Comparison of ENCODE assay signal across 26 mouse cellular contexts in the genomic region with DNA sequence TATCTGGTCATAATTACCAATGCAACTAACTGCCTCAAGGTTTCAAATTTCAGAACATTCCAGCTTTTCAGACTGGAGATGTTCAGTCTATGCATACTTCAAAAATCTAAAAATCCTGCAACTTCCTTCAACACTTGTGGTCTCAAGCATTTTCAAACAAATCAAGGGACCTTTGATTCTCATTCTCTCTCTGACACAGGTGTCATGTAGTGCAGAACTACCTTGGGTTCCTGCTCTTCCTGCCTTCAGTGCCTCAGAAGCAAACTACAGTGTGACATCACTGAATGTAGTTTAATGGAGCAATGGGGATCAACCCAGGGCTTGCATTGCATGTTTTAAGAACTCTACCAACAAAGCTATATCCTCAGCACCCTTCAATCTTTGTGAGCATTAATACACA. TPM values are rescaled to one million over a fixed set of nuclear protein-coding genes. Genes with fewer than 3 reads are reported as not detected.
DNase-seq lines count a peak whose midpoint lies in the region; ATAC-seq and TF ChIP-seq lines count a peak whose summit lies in the region.
"Had no signal": no experiment of that assay in that cellular context is flagged by ENCODE, and none has a peak within 500 bp of the region (broad histone marks: within the 10 kb centered on the region; RNA-seq: fewer than 3 reads in every experiment).

No protein-coding gene starts in this region.

- H3K27ac ChIP-seq in embryonic facial prominence, embryonic 13.5 days: 0 out of 2 replicates have a peak overlapping the region, but pooled peaks have one; percentile 16
- no peak overlapping the region for H3K27ac ChIP-seq in embryonic facial prominence, embryonic 10.5 days (replicated peaks)
- H3K27ac ChIP-seq in heart, embryonic 15.5 days: peak overlapping the region; percentile 56; the same call in 1 of the 2 replicates
- H3K27ac ChIP-seq in heart, adult 2 months: no peak overlapping the region
- H3K27ac ChIP-seq in thymus, adult 2 months (ENCODE audit: control insufficient read depth, insufficient read depth, low read length): no peak overlapping the region
- H3K27ac ChIP-seq: embryonic facial prominence, embryonic 15.5 days; gastrocnemius, adult 2 months; hindbrain, embryonic 10.5 days; intestine, embryonic 15.5 days; liver, embryonic 15.5 days; stomach, embryonic 15.5 days had no signal

- H3K4me2 ChIP-seq in embryonic facial prominence, embryonic 13.5 days: no peak overlapping the region
- no peak overlapping the region for H3K4me2 ChIP-seq in heart, embryonic 15.5 days
- H3K4me2 ChIP-seq: embryonic facial prominence, embryonic 15.5 days; intestine, embryonic 15.5 days; stomach, embryonic 15.5 days had no signal

- TF ChIP-seq POLR2A in heart, adult 2 months (IDR thresholded peaks at IDR 0.05; ENCODE audit: insufficient read depth, low read depth, low read length): no peak
- TF ChIP-seq POLR2A in thymus, adult 2 months (IDR thresholded peaks at IDR 0.05; ENCODE audit: control insufficient read depth, extremely low read depth, insufficient read depth, low read length, poor library complexity): no peak

- H3K4me1 ChIP-seq in embryonic facial prominence, embryonic 13.5 days: peaks cover 29% of the 10 kb centered on the region
- peaks cover 30% of the 10 kb centered on the region for H3K4me1 ChIP-seq in embryonic facial prominence, embryonic 10.5 days
- peaks cover 38% of the 10 kb centered on the region for H3K4me1 ChIP-seq in heart, embryonic 15.5 days (replicated peaks)
- peaks cover 10% of the 10 kb centered on the region for H3K4me1 ChIP-seq in heart, adult 2 months (ENCODE audit: control insufficient read depth, insufficient read depth, low read length)
- peaks cover 8% of the 10 kb centered on the region for H3K4me1 ChIP-seq in thymus, adult 2 months (replicated peaks; ENCODE audit: control insufficient read depth, insufficient read depth, low read length)

- no peak for ATAC-seq in embryonic facial prominence, embryonic 13.5 days (ENCODE audit: insufficient number of reproducible peaks, insufficient read depth, low FRiP score, low TSS enrichment, low read depth)
- no peak for ATAC-seq in heart, embryonic 15.5 days (replicated peaks; ENCODE audit: insufficient number of reproducible peaks, insufficient read depth, low FRiP score, low read depth)
- ATAC-seq: forebrain, embryonic 14.5 days; hindbrain, embryonic 16.5 days; intestine, embryonic 15.5 days; midbrain, embryonic 16.5 days had no signal

- no peaks in the 10 kb centered on the region for H3K27me3 ChIP-seq in embryonic facial prominence, embryonic 13.5 days
- no peaks in the 10 kb centered on the region for H3K27me3 ChIP-seq in embryonic facial prominence, embryonic 10.5 days (replicated peaks; ENCODE audit: low read depth, poor library complexity, severe bottlenecking)
- no peaks in the 10 kb centered on the region for H3K27me3 ChIP-seq in heart, embryonic 15.5 days
- no peaks in the 10 kb centered on the region for H3K27me3 ChIP-seq in heart, adult 2 months (ENCODE audit: control insufficient read depth, insufficient read depth, low read length)
- H3K27me3 ChIP-seq in thymus, adult 2 months (ENCODE audit: control insufficient read depth, insufficient read depth, low read length): no peaks in the 10 kb centered on the region
- H3K27me3 ChIP-seq: CH12.LX; embryonic facial prominence, embryonic 15.5 days; intestine, embryonic 15.5 days; liver, embryonic 15.5 days; stomach, embryonic 15.5 days had no signal

- H3K9me3 ChIP-seq in embryonic facial prominence, embryonic 13.5 days: no peaks in the 10 kb centered on the region
- H3K9me3 ChIP-seq in embryonic facial prominence, embryonic 10.5 days: no peaks in the 10 kb centered on the region
- H3K9me3 ChIP-seq in heart, embryonic 15.5 days (replicated peaks): no peaks in the 10 kb centered on the region
- H3K9me3 ChIP-seq: embryonic facial prominence, embryonic 15.5 days; hindbrain, embryonic 10.5 days; intestine, embryonic 15.5 days; liver, embryonic 15.5 days; stomach, embryonic 15.5 days had no signal

- TF ChIP-seq CTCF in heart, adult 2 months (IDR thresholded peaks at IDR 0.05): no peak
- TF ChIP-seq CTCF in thymus, adult 2 months (IDR thresholded peaks at IDR 0.05; ENCODE audit: borderline replicate concordance, control insufficient read depth, extremely low read depth, insufficient read depth, low read length, poor library complexity): no peak

- no peak overlapping the region for H3K9ac ChIP-seq in embryonic facial prominence, embryonic 13.5 days
- no peak overlapping the region for H3K9ac ChIP-seq in heart, embryonic 15.5 days
- H3K9ac ChIP-seq in heart, adult 2 months (ENCODE audit: low read depth, low read length): no peak overlapping the region
- H3K9ac ChIP-seq: embryonic facial prominence, embryonic 15.5 days; intestine, embryonic 15.5 days; liver, embryonic 15.5 days; stomach, embryonic 15.5 days had no signal

- H3K36me3 ChIP-seq in embryonic facial prominence, embryonic 13.5 days: no peaks in the 10 kb centered on the region
- H3K36me3 ChIP-seq in embryonic facial prominence, embryonic 10.5 days (replicated peaks): peaks cover 17% of the 10 kb centered on the region; the same call in 1 of the 2 replicates
- no peaks in the 10 kb centered on the region for H3K36me3 ChIP-seq in heart, embryonic 15.5 days
- peaks cover 2% of the 10 kb centered on the region; the same call in 1 of the 2 replicates for H3K36me3 ChIP-seq in heart, adult 2 months (ENCODE audit: control insufficient read depth, insufficient read depth, low read length)
- no peaks in the 10 kb centered on the region for H3K36me3 ChIP-seq in thymus, adult 2 months (ENCODE audit: control insufficient read depth, insufficient read depth, low read length)
- H3K36me3 ChIP-seq: embryonic facial prominence, embryonic 15.5 days; intestine, embryonic 15.5 days; liver, embryonic 15.5 days had no signal

- intact Hi-C loops in heart, adult 2 months (cut with DNase I): no loop called here

- no peak overlapping the region for H3K4me3 ChIP-seq in embryonic facial prominence, embryonic 13.5 days
- H3K4me3 ChIP-seq in embryonic facial prominence, embryonic 10.5 days: no peak overlapping the region
- no peak overlapping the region for H3K4me3 ChIP-seq in heart, embryonic 15.5 days
- no peak overlapping the region for H3K4me3 ChIP-seq in heart, adult 2 months
- H3K4me3 ChIP-seq in thymus, adult 2 months (ENCODE audit: control insufficient read depth, insufficient read depth, low read length): no peak overlapping the region
- H3K4me3 ChIP-seq: embryonic facial prominence, embryonic 15.5 days; gastrocnemius, adult 2 months; hindbrain, embryonic 10.5 days; intestine, embryonic 15.5 days; liver, embryonic 15.5 days; myocyte; stomach, embryonic 15.5 days had no signal

- H3K79me2 ChIP-seq in heart, adult 2 months (replicated peaks; ENCODE audit: control insufficient read depth, insufficient read depth, low read length): peaks cover 17% of the 10 kb centered on the region

- no peak for DNase-seq in embryonic facial prominence, embryonic 10.5 days (ENCODE audit: low spot score)
- no peak for DNase-seq in heart, adult 2 months
- peak; percentile 69 for DNase-seq in thymus, postnatal 0 days (ENCODE audit: low spot score)
- no peak for DNase-seq in thymus, adult 2 months
- DNase-seq in cerebellum, adult 9-11 months: no peak
- DNase-seq in kidney, adult 9 months: no peak
- DNase-seq: adrenal gland, postnatal 14 days; cerebellum, adult 2 months; cerebellum, postnatal 36 days; embryo, embryonic 11 days; gastrocnemius, adult 2 months; kidney, postnatal 25 days; layer of hippocampus, postnatal 36 days; lung, postnatal 4 days had no signal

- TF ChIP-seq EP300 in heart, adult 2 months (IDR thresholded peaks at IDR 0.05; ENCODE audit: insufficient read depth, low read depth, low read length): no peak

RNA-seq across cellular contexts. Expression of a gene that starts 4.8 kb away (rescaled TPM):
- polyA plus RNA-seq in embryonic facial prominence, embryonic 13.5 days (2015; fragmentation: Nextera tagmentation; extraction: Ambion mirVana): 202 and 213 TPM in 2 replicates
- 282 and 292 TPM in 2 replicates for polyA plus RNA-seq in embryonic facial prominence, embryonic 10.5 days (2016; fragmentation: Nextera tagmentation; extraction: Ambion mirVana)
- polyA plus RNA-seq in heart, embryonic 15.5 days (2015; fragmentation: Nextera tagmentation; extraction: Ambion mirVana): 126 and 128 TPM in 2 replicates
- total RNA-seq in heart, adult 2 months (2021): 10 to 100 TPM; 57.0 to 61.2 TPM
- polyA plus RNA-seq in heart, adult 2 months (2012; rRNA removed): 14.6 and 27.5 TPM in 2 replicates
- 239 and 240 TPM in 2 replicates for polyA plus RNA-seq in thymus, postnatal 0 days (2015; fragmentation: Nextera tagmentation; extraction: Ambion mirVana)
- 26.9 and 28.3 TPM in 2 replicates for polyA plus RNA-seq in thymus, adult 2 months (2012; rRNA removed)

RNA-seq across cellular contexts. Expression of a gene that starts 35.1 kb away (rescaled TPM):
- polyA plus RNA-seq in embryonic facial prominence, embryonic 13.5 days (2015; fragmentation: Nextera tagmentation; extraction: Ambion mirVana): 1.3 and 1.4 TPM in 2 replicates
- polyA plus RNA-seq in embryonic facial prominence, embryonic 10.5 days (2016; fragmentation: Nextera tagmentation; extraction: Ambion mirVana): 0.35 and 0.88 TPM in 2 replicates
- 0.94 and 2.0 TPM in 2 replicates for polyA plus RNA-seq in heart, embryonic 15.5 days (2015; fragmentation: Nextera tagmentation; extraction: Ambion mirVana)
- total RNA-seq in heart, adult 2 months (2021): 1 to 10 TPM; 3.5 to 4.0 TPM
- polyA plus RNA-seq in heart, adult 2 months (2012; rRNA removed): 1.1 and 1.8 TPM in 2 replicates
- 1.7 and 1.9 TPM in 2 replicates for polyA plus RNA-seq in thymus, postnatal 0 days (2015; fragmentation: Nextera tagmentation; extraction: Ambion mirVana)
- polyA plus RNA-seq in thymus, adult 2 months (2012; rRNA removed): 0.66 and 1.0 TPM in 2 replicates

RNA-seq across cellular contexts. Expression of a gene that starts 59.0 kb away (rescaled TPM):
- 45.4 and 47.0 TPM in 2 replicates for polyA plus RNA-seq in embryonic facial prominence, embryonic 13.5 days (2015; fragmentation: Nextera tagmentation; extraction: Ambion mirVana)
- polyA plus RNA-seq in embryonic facial prominence, embryonic 10.5 days (2016; fragmentation: Nextera tagmentation; extraction: Ambion mirVana): 36.8 and 38.0 TPM in 2 replicates
- polyA plus RNA-seq in heart, embryonic 15.5 days (2015; fragmentation: Nextera tagmentation; extraction: Ambion mirVana): 28.4 and 29.1 TPM in 2 replicates
- total RNA-seq in heart, adult 2 months (2021): 10 to 100 TPM; 39.0 to 45.4 TPM
- polyA plus RNA-seq in heart, adult 2 months (2012; rRNA removed): 12.3 and 23.8 TPM in 2 replicates
- polyA plus RNA-seq in thymus, postnatal 0 days (2015; fragmentation: Nextera tagmentation; extraction: Ambion mirVana): 32.6 and 43.5 TPM in 2 replicates
- 25.4 and 32.3 TPM in 2 replicates for polyA plus RNA-seq in thymus, adult 2 months (2012; rRNA removed)

Comparison
In these comparisons a context has a peak if more than half of its experiments do, and no peak if none do; other contexts are left out.
1. H3K27ac ChIP-seq: peak in embryonic facial prominence, embryonic 13.5 days (single experiment) and heart, embryonic 15.5 days (single experiment); none in embryonic facial prominence, embryonic 10.5 days (single experiment), heart, adult 2 months (single experiment) and thymus, adult 2 months (single experiment).